Comparison of ENCODE assay signal across 11 mouse cellular contexts in the genomic region with DNA sequence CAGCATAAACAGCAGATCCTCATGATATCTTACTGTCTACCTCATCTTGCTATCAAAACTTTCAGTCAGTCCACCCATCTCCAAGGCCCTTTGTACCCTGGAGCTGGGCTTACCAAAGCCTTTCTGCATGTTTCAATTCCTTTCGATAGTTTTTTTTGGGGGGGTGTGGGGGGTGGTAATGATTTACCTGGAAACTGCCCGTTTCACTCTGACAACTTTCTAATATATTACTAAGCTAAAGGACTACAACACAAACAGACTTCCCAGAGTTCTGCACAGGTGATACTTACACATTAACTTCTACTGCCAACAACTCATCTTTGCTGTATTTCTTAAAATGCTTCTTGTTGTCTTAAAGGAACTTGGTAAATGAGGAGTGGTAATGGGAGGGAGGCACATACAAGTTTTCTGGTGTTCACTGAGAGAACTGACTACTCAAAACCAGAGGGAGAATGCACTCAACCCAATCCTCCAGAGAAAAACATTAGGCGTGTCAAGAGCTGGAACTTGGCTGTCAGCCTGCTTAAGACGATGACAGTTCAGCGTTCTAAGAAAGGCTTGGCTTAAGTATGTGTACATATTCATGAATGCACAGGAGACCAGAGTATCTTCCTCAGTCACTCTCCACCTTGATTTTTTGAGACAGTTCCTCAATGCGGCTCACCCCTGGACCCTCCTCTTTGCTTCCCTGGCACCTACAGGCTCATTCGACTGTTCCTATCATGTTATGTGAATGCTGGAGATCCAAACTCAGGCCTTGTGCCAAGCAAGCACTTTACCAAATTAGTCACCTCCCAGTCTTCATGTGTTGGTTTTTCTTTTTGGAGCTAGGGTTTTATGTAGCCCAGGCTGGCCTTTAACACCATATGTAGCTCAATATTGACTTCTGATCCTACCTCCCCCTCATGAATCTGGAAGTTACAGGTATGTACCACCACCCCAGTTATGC. TPM values are rescaled to one million over a fixed set of nuclear protein-coding genes. Genes with fewer than 3 reads are reported as not detected.
DNase-seq lines count a peak whose midpoint lies in the region; ATAC-seq and TF ChIP-seq lines count a peak whose summit lies in the region.
"Had no signal": no experiment of that assay in that cellular context is flagged by ENCODE, and none has a peak within 500 bp of the region (broad histone marks: within the 10 kb centered on the region; RNA-seq: fewer than 3 reads in every experiment).

No protein-coding gene starts in this region.

- peak; percentile 22 to 45 for DNase-seq in heart, postnatal 10 days
- no peak for DNase-seq in heart, postnatal 4 days
- peak; percentile 59 for DNase-seq in adipocyte (ENCODE audit: low spot score)
- DNase-seq in kidney, postnatal 10 days, result peak; percentile 51
- DNase-seq in midbrain, embryonic 14.5 days, result no peak
- no peak for DNase-seq in gastrocnemius, adult 8-10 months (ENCODE audit: low spot score in 2 of 2)
- no peak for DNase-seq in cerebellum, postnatal 25 days

- ATAC-seq in midbrain, embryonic 14.5 days (ENCODE audit: low FRiP score, low TSS enrichment), result no peak
- ATAC-seq: midbrain, embryonic 15.5 days had no signal

- H3K4me3 ChIP-seq in myocyte, result no peak overlapping the region
- H3K4me3 ChIP-seq in midbrain, embryonic 14.5 days (replicated peaks; ENCODE audit: low read depth, low read length), result no peak overlapping the region
- H3K4me3 ChIP-seq: heart, embryonic 10.5 days; limb, embryonic 13.5 days; midbrain, embryonic 15.5 days had no signal

- intact Hi-C loops in heart, postnatal 10 days (cut with DNase I), result no loop called here

- peak overlapping the region; percentile 83 for H3K4me2 ChIP-seq in myocyte (ENCODE audit: low read depth)
- no peak overlapping the region for H3K4me2 ChIP-seq in midbrain, embryonic 14.5 days (ENCODE audit: low read length)
- H3K4me2 ChIP-seq: limb, embryonic 13.5 days; midbrain, embryonic 15.5 days had no signal

- no peaks in the 10 kb centered on the region for H3K79me2 ChIP-seq in myocyte (ENCODE audit: control insufficient read depth, insufficient read depth)

- H3K9ac ChIP-seq in midbrain, embryonic 14.5 days (replicated peaks; ENCODE audit: low read length), result no peak overlapping the region
- H3K9ac ChIP-seq: limb, embryonic 13.5 days; midbrain, embryonic 15.5 days had no signal

- no peak for TF ChIP-seq POLR2A in myocyte (IDR thresholded peaks at IDR 0.05; ENCODE audit: insufficient read length, low read depth)

- no peaks in the 10 kb centered on the region for H3K4me1 ChIP-seq in midbrain, embryonic 14.5 days (ENCODE audit: control insufficient read depth, insufficient read depth, low read length)
- H3K4me1 ChIP-seq: midbrain, embryonic 15.5 days had no signal

- no peaks in the 10 kb centered on the region for H3K27me3 ChIP-seq in myocyte (ENCODE audit: control insufficient read depth, insufficient read depth, insufficient read length)
- H3K27me3 ChIP-seq in midbrain, embryonic 14.5 days (ENCODE audit: control insufficient read depth, insufficient read depth, low read length), result peaks cover 10% of the 10 kb centered on the region

- H3K36me3 ChIP-seq in myocyte (ENCODE audit: control insufficient read depth, insufficient read depth), result no peaks in the 10 kb centered on the region
- H3K36me3 ChIP-seq in midbrain, embryonic 14.5 days (ENCODE audit: control insufficient read depth, insufficient read depth, low read length), result peaks cover 11% of the 10 kb centered on the region
- H3K36me3 ChIP-seq: midbrain, embryonic 15.5 days had no signal

- H3K27ac ChIP-seq in midbrain, embryonic 14.5 days (replicated peaks; ENCODE audit: low read depth, low read length), result no peak overlapping the region
- H3K27ac ChIP-seq: heart, embryonic 10.5 days; midbrain, embryonic 15.5 days had no signal

- no peaks in the 10 kb centered on the region for H3K9me3 ChIP-seq in midbrain, embryonic 14.5 days (ENCODE audit: control insufficient read depth, low read length)
- H3K9me3 ChIP-seq: heart, embryonic 10.5 days; limb, embryonic 13.5 days; midbrain, embryonic 15.5 days had no signal

- 70% methylated on average over 7 of the region's 7 CpGs for WGBS in midbrain, embryonic 14.5 days

- H3ac ChIP-seq in myocyte (ENCODE audit: control insufficient read depth, insufficient read length), result no peak overlapping the region

TF ChIP-seq in myocyte, 11 proteins besides CTCF, POLR2A, EP300 and RAD21:
- no peak for TF ChIP-seq TCF3 (IDR thresholded peaks at IDR 0.05; ENCODE audit: insufficient read length, low read depth)
TF ChIP-seq in myocyte: peak in this region for 0.

RNA-seq across cellular contexts. Expression of a gene that starts 5.0 kb away (rescaled TPM):
- under 1 TPM; 0.43 to 0.79 TPM for total RNA-seq in heart, postnatal 10 days (2021)
- 1 to 10 TPM in 1 of 2 experiments, under 1 TPM in 1; 0.29 to 1.4 TPM for total RNA-seq in heart, postnatal 4 days (2021)
- polyA plus RNA-seq in myocyte (2012; fragmentation: generic; extraction: Trizol), result 61.1 TPM
- polyA plus RNA-seq in midbrain, embryonic 14.5 days (2014; fragmentation: Nextera tagmentation; extraction: Ambion mirVana), result 8.4 and 9.0 TPM in 2 replicates
- 1 to 10 TPM; 5.5 to 7.6 (median 6.5) TPM for total RNA-seq in gastrocnemius, adult 8-10 months (2022)

RNA-seq across cellular contexts. Expression of a gene that starts 55.3 kb away (rescaled TPM):
- 1 to 10 TPM; 8.4 to 8.8 TPM for total RNA-seq in heart, postnatal 10 days (2021)
- total RNA-seq in heart, postnatal 4 days (2021), result 10 to 100 TPM; 11.8 to 12.0 TPM
- polyA plus RNA-seq in myocyte (2012; fragmentation: generic; extraction: Trizol), result 12.4 TPM
- 27.6 and 31.0 TPM in 2 replicates for polyA plus RNA-seq in midbrain, embryonic 14.5 days (2014; fragmentation: Nextera tagmentation; extraction: Ambion mirVana)
- 10 to 100 TPM in 3 of 4 experiments, 1 to 10 TPM in 1; 9.7 to 14.3 (median 13.0) TPM for total RNA-seq in gastrocnemius, adult 8-10 months (2022)

RNA-seq across cellular contexts. Expression of a gene that starts 55.4 kb away (rescaled TPM):
- total RNA-seq in heart, postnatal 10 days (2021), result 10 to 100 TPM; 15.6 to 16.6 TPM
- 10 to 100 TPM; 25.0 to 28.4 TPM for total RNA-seq in heart, postnatal 4 days (2021)
- 49.9 TPM for polyA plus RNA-seq in myocyte (2012; fragmentation: generic; extraction: Trizol)
- polyA plus RNA-seq in midbrain, embryonic 14.5 days (2014; fragmentation: Nextera tagmentation; extraction: Ambion mirVana), result 33.4 and 40.8 TPM in 2 replicates
- 10 to 100 TPM; 12.2 to 16.7 (median 15.6) TPM for total RNA-seq in gastrocnemius, adult 8-10 months (2022)

Comparison
In these comparisons a context has a peak if more than half of its experiments do, and no peak if none do; other contexts are left out.
1. DNase-seq: peak in heart, postnatal 10 days (2 of 2), adipocyte (single experiment) and kidney, postnatal 10 days (single experiment); none in heart, postnatal 4 days (single experiment), midbrain, embryonic 14.5 days (single experiment), gastrocnemius, adult 8-10 months (0 of 2) and cerebellum, postnatal 25 days (0 of 2).